Mouse (Mus musculus) splenic B cell, adult 2 months (primary cell): Measurements from ENCODE around the gene Gm6205.
"Not testable (repeated sequence)": the region's sequence is repeated elsewhere in the genome, so short reads cannot be mapped to it uniquely, and the experiment has no call there.

ENCODE experiments used
- DNase-seq: peaks from one replicate; pipeline ENCODE4 v3.0.0-alpha.2; 2011; ENCODE audit warnings: low read depth, low spot score
- H3K27me3 ChIP-seq: 2 replicates; pipeline ENCODE4 v1.6.1; 2012; ENCODE audit warnings: mild to moderate bottlenecking, low read length, moderate library complexity, mixed read lengths; ENCODE audit not compliant: control insufficient read depth, poor library complexity, insufficient read depth, severe bottlenecking
- H3K36me3 ChIP-seq: 2 replicates; pipeline ENCODE4 v1.6.1; 2012; ENCODE audit warnings: mild to moderate bottlenecking, low read length, moderate library complexity, mixed read lengths; ENCODE audit not compliant: control insufficient read depth, poor library complexity, insufficient read depth, severe bottlenecking

The Gm6205 gene

DNA sequence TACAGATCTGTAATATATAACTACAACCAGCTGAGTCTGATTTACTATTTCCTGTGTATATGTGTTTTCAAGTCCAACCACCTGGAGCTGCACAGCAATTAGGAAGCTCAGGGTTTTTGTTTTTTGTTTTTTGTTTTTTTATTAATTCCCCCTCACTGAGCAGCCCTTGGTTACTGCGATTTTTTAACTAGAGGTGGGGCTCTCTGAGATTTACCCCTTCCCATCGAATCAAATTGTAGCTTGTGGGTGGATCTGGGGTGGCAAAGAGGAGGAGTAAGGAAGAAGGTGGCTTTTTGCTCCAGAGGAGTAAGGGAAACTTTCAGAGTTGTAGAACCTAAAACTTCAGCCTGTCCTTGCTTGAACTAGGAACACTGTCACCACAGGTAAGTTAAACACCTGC, at the start of gene Gm6205:
TSS of gene Gm6205 (plus strand) at position 301 of the 400 bp plus-strand sequence.
- H3K27me3 ChIP-seq, H3K36me3 ChIP-seq, DNase-seq: not testable (repeated sequence)

DNA sequence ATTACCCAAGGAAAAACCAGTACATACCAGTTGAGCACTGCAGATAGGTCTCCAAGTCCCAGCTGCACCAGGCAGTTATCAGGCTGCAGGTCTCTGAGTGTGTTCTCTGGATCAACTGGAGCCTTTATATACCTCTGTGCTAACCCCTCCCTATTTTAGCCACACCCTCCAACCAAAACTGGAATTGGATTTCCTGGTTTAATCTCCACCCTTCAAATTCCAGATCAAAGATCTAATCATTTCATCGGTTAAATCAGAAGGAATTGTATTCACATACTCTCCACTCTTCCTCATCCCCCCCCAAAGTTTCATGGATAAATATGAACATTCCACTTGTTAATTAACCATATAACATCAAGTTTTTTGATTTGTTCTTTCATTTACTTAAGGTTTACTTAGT, 31.9 kb upstream of the Gm6205 start, which contains the start of gene Gm3147:
TSS of gene Gm3147 (minus strand) at position 101 of the 400 bp plus-strand sequence.
- not testable (repeated sequence) for H3K36me3 ChIP-seq

DNA sequence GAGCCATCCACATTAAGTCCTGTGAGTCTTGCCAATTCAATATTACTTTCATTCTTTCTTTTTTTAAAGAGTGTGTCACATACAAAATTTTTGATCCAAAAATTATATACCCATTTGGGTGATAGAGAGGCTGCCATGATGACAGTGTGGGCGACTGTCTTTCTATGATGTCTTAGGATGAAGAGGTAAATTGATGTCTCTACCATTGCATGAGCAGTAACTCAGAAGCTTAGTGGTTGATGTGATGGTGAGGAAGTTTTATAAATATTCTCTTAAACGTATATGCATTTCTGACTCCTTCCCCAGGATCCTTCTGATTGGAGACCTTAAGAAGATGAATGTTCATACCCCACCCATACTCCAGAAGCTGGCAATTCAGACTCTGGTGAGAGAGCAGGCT, 24.5 kb upstream of the Gm6205 start, which contains the start of gene Gm6509:
TSS of gene Gm6509 (plus strand) at position 301 of the 400 bp plus-strand sequence.
- DNase-seq, H3K27me3 ChIP-seq, H3K36me3 ChIP-seq: not testable (repeated sequence)

More for the DNA sequence above, 31.9 kb upstream of the Gm6205 start, which contains the start of gene Gm3147:
- not testable (repeated sequence) for DNase-seq, H3K27me3 ChIP-seq
